Mouse (Mus musculus): Measurements from ENCODE around the gene Gria1.

The Gria1 gene

DNA sequence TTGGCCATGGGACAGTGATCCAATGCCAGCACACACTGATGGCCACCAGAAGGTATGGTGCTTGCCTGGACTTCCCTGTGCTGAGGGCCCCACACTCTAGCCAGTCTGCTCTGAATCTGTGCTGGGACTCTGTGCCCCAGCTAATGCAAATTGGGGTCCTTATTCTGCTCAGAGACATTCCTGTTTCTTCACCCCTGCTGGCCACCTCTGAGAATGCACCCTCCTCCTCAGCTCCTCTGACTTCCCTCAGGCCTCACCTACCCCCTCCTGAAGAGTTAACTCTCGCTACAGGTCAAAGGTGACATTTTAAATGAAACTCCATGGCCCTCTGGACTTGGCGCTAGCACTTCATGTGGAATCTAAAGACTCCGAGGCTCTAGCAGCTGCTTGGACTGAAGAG, 165.4 kb downstream of the Gria1 start:
- CTCF ChIA-PET: no interaction called here

DNA sequence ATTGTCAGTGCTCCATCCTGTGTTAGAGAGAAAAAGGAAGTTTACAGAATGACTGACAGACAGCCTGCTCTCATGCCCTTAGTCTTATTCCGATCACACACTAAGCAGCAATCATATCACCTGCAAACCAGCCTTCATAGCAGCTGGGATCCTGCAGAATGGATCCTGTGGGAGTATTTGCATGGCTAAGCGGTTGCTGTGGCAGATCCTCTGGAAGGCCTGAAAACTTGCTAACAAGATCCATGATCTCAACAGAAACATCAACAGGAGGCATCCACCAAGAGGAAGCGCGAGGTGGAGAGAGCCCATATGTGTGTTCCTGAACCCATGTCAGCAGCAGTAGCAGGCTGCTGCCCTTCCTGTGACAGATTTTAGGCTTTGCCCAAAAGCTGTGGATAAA, 173.0 kb downstream of the Gria1 start:
- CTCF ChIA-PET: no interaction called here

DNA sequence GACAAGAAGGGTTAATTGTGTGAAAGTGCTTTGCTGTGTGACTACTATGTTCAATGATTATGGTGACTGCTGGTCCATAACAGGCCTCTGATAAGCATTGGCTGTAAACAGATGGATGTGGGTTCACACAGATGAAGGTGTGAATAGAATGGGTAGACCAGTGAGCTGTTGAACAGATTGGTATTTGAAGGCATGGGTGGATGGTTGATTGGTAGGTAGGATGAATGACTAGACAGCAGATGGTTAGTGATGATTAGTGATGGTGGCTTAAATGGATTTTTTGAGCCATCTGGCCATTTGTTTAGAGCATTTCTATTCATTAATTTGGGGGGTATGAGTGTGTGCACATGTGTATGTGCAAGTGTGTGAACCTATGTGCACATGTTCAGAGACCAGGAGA, 173.9 kb downstream of the Gria1 start:
- CTCF ChIA-PET: no interaction called here

DNA sequence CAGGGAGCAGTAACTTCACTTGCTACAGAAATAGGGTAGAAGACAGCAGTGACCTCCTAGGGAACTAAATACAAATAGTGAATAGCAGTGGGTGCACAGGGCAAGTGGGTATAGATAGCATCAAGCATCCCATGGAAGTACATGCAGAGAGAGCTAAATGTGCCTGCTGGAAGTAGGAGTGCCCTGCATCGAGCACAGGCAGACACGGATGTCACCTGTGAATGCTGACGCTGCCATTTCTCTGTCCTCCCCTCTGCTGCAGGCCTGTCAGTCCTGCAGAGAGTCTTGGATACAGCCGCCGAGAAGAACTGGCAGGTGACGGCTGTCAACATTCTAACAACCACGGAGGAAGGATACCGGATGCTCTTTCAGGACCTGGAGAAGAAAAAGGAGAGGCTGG, 178.2 kb downstream of the Gria1 start:
- CTCF ChIA-PET: no interaction called here

DNA sequence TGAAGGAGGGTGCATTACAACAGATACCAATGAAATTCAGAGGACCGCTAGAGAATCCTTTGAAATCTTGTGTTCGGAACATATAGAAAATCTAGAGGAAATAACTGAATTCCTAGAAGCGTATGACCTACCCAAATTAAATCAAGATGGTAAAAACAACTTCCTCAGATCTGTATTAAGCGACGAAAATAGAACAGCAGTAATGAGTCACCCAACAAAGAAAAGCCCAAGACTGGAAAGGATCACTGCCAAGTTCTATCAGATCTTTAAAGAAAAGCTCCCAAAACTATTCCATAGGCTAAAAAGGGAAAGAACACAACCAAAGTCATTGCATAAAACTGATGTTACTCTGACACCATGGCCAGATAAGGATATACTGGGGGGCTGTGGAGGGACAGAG, 183.6 kb downstream of the Gria1 start:
- CTCF ChIA-PET: no interaction called here

DNA sequence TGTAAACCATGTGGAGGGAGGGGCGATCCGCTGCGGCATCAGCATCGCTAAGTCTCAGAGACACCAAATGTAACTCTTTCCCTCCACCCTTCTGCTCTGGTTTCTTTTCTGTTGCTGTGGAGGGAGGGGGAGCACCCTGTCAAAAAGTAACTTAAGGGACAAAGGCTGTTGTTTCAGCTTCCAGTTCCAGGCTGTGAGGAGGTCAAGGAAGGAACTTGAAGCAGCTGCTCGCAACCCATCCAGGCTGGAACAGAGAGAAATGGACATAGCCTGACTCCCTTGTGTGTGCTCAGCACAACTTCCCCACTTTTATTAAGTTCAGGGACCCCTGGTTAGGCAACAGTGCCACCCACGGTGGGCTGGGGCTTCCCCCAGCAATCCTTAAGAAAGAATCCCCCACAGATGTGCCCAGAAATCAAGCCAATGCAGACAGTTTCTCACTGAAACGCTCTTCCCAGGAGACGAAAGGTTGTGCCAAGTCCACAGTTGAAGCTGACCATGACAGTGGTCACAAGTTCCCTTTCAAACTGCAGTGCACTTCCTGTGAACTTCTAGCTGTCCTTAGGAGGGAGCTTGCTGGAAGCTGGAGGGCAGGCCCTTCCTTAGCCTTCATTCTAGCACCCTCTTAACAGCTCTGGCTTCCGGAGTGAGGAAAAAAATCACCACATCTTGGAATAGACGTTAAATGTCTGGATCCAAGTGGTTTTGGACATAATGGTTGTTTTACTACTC, 190.2 kb downstream of the Gria1 start:
- CTCF ChIA-PET: no interaction called here

DNA sequence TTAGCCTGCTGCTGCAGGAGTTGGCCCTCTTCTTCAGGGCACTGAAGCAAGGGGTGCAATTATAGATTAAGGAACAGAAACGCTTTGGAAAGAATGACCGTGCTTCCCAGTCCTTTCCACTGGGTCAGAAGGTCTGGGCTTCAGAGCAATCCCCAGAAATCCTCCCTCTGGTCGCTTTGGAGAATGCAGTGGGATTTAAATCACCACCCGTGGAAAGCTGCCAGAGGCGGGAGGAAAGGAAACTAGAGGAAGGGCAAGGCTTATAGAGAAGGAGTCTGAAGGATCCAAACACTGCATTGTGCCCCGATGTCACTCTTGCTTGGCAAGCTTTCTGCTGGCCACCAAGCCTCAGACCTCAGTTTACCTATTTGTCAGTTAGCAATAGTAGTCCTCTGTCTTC, 193.2 kb downstream of the Gria1 start:
- CTCF ChIA-PET: no interaction called here

DNA sequence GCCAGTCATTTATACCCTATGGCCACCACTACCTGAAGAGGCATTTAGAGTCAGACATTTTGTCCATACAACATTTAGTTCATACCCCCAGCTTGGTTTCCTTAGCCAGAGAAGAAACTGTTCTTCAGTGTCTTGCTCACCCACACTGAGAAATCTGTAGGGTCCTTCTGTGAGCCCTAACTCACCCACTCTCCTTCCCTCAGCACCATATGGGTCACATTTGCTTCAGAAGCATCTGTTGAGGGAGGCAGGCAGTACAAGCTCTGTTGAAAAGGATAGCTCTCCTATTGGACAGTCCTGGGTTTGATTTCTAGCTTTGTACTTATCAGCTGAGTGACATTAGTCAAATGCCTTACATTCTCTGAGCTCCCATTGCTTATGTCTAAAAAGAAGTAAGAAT, 196.1 kb downstream of the Gria1 start:
- CTCF ChIA-PET: interaction anchor here (0.5 kb wide), 1 partner anchor 35 kb away, joined by 3 read pairs; no protein-coding TSS in a partner anchor

DNA sequence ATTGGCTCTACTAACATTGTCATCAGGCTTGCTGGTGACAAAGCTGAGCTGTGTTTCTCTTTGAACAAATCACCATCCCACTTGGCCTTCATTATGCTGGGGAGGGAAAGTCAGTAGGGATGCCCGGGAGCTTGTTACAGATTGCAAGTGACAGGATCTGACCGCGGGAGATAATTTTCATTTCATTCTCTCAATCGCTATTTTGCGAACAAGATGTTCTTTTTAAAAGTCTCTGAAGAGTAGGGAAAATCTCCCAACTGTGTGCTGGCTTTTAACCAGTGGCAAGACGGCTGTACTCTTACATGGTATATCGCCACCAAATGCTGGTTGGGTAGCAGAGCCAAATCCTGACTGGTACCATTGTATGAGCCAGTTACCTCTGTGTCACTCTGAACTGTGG, 202.9 kb downstream of the Gria1 start:
- CTCF ChIA-PET: no interaction called here

DNA sequence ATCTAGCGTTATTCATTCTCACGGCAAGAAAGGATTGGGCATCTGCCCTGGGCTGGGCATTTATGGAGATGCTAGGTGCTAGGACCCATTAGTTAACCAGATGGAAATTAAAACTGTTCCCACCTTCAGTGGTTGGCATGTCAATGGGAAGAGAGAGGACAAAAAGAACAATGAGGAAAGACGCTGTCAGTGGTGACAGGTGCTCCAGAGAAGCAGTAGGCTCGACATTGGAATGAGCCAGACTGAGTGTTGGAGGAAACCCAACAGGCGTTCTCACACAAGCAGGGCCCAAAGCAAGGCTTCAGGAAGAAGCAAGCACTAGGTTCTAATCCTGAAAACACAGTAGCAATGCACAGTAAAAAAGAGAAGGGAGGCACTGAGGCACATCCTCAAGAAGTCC, 203.4 kb downstream of the Gria1 start:
- CTCF ChIA-PET: no interaction called here

DNA sequence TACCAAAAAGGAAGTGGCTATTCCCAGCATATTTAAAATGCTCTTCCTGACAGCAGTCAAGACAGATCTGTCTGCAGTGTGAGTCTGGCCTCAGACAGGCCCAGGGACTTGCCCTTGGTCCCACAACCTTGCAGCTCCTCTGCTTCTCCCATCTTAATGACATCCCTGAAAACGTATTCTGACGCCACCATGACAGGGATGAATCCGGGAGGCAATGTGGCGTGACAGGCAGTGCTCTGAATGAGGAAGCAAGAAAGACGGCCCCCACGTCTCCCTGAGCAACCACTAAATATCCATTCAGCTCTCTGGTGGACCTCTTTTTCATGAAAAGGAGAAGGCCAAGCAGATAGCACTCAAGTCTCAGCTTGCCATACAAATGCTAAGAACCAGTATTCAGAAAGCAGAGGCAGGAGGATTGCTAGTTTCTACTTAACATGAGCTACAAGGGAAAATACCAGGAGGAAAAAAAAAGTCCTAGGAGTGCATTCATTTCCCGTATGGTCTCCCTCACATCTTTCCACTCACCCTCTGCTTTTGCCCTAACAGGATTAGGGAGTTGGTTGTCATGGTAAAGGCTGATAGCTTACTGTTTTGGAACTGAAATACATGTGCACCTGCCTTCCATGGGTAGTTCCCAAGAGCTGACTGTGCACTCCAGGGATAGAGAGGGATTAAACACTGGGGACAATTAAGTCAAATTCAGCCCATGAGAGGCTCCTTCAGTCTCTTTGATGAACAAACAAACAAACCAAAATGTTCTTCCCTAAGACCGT, 211.8 kb downstream of the Gria1 start:
- CTCF ChIA-PET: interaction anchor here (0.6 kb wide), 1 partner anchor 9 kb away, joined by 3 read pairs; no protein-coding TSS in a partner anchor

DNA sequence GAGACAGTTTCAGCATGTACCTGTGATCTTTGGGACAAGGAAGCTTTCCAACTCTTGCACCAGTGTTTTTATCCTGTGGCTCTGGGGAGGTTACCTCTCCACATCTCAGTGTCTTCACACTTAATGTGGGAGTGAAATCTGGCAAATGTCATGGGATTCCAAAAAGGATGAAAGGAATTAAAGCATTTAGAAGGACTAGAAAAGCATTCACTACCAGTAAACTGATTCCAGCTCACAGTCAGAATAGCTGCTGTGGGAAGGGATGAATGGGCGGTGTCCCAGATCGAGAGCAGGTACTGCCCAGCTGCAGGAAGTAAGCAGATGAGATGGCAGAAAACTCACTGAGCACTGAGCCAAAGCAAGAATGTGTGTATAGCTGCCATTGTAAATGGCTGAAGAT, 224.3 kb downstream of the Gria1 start:
- CTCF ChIA-PET: no interaction called here

DNA sequence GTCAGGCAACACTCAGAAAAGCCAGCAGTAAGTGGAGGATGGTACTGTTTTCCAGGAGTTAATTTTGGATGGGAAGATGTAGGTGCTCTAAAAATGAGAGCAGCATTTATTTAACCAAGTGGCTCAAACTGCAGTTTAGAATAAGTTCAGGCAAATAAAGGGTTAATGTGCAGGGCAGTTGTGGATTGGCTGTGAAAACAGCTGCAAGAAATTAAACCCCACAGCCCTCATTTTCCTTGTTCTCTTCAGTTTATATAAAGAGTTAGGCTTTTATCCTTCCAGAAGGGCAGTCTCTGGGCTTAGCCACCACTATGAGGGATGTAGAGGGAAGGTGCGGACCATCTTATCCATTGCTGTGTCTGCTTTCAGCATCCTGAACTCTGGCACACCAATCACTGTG, 225.2 kb downstream of the Gria1 start:
- CTCF ChIA-PET: no interaction called here

DNA sequence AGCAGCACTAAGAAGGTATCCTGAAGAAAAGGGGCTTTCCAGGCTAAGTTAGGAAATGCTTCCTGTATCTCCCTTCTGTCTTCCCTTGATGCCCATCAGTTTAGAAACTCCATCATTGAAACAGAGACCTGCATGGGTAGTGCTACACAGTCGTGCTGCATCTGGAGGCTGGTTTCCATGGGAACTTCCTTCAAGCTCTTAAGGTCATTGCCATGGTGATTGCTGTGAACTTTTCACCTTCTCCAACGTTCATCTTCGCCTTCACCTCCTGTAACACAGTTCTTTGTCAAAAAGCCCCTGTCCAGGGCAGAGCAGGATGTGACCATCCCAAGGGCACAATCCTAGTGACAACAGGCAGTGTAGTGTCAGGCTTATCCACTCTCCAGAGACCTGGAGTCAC, 228.6 kb downstream of the Gria1 start:
- CTCF ChIA-PET: no interaction called here

DNA sequence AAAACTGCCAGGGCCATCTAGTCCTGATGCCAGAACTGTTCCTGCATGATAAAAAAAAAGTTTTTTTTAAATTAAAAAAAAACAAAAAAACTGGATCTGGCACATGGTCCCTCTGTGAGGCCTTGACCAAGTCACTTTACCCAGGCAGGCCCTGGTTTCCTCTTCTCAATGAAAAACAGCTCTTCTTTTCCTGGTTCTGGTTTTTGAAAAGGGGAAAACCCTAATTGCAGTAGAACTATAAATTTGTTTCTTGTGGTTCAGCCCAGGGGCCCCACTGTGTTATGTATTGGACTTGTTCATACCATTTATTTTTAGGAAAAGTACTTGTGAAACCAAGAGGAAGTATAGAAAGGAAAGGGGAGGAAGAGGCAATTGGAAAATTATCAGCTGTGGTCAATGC, 232.6 kb downstream of the Gria1 start:
- CTCF ChIA-PET: no interaction called here

DNA sequence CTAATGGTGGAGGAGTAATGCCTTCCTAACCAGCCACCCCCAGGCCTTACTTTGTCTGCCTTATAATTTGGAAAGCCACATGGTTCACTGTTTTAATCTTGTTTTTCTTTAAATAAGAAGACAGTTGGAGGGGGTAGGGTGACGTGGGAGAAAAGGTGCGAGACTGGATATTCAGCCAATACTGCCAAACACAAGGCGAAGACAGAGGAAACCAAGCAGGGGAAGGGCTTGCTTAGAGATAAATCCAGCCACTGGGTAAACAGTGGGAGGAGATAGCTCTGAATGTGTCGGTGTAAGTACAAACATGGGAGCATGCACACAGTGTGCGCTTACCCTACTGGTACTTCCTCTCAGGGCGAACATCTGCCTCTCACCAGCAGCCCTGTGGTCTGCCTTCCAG, 233.4 kb downstream of the Gria1 start:
- CTCF ChIA-PET: no interaction called here

DNA sequence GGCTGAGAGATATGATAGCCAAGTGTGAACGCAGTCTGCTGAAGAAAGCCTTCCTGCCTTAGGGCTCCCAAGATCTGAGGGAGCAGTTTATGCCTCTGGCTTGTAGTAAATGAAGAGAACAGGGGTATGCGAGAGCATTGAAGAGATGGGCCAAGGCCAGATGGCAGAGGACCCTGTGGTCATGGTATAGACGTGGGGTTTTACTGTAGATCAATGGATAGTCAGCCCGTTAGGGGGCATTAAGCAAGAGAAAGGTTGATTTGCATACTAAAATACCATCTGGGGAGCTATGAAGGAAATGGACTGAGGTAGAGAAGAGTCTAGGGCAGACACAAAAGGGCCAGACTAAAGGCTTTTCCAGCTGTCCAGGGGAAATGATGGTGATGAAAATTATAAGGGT, 237.7 kb downstream of the Gria1 start:
- CTCF ChIA-PET: no interaction called here

DNA sequence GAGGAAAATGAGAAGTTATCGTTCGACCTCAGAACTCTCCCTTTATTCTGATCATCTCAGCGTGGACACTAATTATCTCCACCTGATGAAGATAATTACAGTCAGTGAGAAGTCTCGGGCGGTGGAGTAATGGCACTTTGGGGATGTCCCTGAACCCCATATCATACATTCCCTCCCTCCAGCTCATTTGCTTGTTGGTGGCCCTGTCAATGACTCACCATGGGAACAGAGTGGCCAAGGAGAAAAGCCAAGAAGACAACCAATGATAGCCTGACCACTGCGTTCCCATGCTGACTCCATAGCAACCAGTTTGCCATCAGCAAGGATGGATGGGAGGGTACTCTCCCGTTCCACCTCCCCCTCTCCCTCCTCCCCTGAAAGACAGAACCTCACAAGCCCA, 238.9 kb downstream of the Gria1 start:
- CTCF ChIA-PET: no interaction called here

DNA sequence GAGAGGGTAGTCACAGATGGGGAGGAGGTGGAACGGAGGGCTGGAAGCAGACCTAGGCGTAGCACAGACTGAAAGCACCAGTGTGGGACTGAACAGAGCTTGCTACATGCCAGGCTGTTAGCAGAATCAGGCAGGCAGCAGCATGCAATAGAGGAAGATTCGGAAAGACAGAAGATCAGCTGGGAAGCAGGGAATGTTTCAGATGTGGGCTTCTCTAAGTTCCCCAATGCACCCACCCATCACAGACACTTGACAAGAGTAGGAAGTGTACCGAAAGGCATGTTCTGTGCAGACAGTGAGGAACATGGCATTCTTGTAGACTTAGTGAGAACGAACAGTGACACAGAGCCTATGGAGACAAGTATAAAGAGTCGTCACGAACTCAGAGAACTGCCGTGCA, 260.5 kb downstream of the Gria1 start:
- CTCF ChIA-PET: no interaction called here

DNA sequence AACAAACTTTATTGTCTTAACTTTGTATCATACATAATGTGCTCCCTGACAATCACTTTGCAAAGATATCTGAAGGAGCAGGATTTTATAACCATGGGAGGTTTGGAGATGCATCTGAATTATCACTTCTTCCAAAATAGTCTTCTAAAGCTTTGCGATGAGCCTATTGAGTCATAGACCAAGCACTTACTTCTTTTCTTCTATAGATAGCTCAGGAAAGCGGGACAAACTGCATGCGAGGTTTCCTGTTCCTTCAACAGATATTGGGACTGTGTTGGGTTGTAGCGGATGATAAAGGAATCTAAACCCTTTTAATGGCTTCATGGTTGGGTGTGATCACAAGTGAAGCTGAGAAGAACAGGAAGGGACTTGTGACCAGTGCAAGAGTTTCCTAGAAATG, 263.5 kb downstream of the Gria1 start:
- CTCF ChIA-PET: no interaction called here

DNA sequence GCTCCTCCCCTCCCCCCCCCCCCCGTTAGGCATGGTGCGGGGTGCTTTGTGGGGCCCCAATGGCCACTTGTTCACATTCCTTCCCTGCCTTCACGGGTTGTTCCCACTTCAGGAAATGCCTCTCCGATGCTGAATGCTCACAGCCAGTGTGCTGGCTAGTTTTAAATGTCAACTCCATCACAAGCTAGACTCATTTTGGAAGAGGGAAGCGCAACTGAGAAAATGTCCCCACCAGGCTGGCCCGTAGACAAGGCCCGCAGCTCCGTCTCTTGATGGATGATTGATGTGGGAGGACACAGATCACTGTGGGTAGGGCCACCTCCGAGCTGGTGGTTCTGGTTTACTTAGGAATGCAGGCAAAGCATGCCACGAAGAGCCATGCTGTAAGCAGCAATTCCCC, 266.9 kb downstream of the Gria1 start:
- CTCF ChIA-PET: no interaction called here

DNA sequence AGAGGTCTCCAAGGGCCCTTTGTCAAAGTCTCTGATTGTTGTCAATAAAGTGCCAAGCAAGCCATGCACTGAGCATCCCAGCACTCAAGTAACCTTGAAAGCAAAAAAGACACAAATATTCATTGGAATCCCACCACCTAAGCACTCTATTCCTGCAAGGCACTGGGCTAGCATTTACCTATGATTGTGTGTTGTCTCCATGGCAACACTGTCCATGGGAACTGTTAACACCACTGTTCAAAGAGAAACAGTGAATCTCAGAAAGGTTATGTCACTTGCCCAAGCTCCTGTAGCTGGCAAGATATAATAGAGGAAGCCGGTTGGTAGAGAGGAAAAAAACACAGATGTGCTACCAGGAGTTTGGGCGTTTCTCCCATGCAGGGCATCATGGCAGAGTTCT, 274.9 kb downstream of the Gria1 start:
- CTCF ChIA-PET: interaction anchor here (0.6 kb wide), 1 partner anchor 72 kb away, joined by 3 read pairs; no protein-coding TSS in a partner anchor

DNA sequence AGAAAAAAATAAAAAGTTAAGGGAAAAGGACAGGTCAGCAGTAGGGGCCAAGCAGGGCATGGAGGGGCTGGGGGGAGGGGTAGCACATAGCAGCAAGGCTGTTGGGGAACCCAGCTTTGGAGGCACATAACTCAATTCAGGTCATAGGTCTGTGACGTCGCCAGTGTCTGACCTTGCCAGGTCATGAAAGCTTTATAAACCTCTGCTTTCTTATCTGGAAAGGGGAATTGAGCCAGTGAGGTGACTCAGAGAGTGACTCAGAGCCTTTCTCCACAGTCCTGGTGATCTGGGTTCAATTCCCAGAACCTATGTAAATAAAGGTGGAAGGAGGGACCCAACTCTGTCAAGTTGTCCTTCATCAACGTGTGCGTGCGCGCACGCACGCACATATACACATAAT, 286.2 kb downstream of the Gria1 start:
- CTCF ChIA-PET: no interaction called here

DNA sequence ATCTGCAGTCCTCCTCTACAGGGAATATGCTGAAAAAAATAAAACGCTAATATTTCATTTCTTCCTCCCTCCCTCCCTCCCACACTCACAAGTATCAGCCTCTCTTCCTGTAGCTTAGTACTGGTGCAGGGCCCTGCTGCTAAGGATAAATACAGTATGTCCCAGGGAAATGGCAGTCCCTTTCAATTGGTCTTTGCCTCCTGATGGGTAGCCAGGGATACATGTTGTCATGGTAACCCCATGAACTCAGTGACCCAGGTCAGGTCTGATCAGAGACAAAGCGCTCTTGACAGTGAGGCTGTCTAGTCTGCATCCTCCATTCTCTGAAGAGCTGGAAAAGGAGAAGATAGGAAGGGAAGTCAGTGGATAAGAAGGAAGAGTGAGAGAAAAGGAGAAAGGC, 287.1 kb downstream of the Gria1 start:
- CTCF ChIA-PET: no interaction called here
